9 mouse cellular contexts compared by ENCODE assay signal in the genomic region with DNA sequence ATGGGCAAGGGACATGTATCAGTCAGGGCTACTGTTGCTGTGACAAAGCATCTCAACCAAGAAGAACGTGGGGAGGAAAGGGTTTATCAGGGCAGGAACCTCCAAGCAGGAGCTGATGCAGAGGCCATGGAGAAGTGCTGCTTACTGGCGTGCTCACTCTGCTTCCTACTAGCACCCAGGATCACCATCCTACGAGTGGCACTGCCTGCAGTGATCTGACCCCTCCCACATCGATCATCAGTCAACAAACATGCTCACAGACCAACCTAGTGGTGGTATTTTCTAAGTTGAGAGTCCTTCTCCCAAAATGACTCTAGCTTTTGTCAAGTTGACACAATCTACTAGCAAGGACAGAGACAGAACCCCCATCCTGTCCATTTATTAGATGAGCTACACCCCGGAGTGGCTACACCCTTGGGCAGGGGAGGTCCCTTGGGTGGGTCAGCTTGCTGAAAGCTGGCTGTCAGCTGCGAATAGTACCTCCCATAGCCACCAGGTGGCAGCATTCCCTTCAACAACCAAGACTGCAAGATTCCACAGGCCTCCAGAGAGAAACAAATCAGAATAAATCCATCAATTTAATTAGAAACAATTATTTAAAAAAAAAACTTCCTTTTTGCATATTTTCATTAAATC.
DNase-seq lines count a peak whose midpoint lies in the region; ATAC-seq and TF ChIP-seq lines count a peak whose summit lies in the region.
"Had no signal": no experiment of that assay in that cellular context is flagged by ENCODE, and none has a peak within 500 bp of the region (broad histone marks: within the 10 kb centered on the region; RNA-seq: fewer than 3 reads in every experiment).

No protein-coding gene starts in this region.

- TF ChIP-seq POLR2A in MEL (IDR thresholded peaks at IDR 0.05; ENCODE audit: control insufficient read depth in 1 of 2, insufficient read depth in 1 of 2, low read depth in 1 of 2, low read length in 2 of 2, poor library complexity in 1 of 2): no peak

- TF ChIP-seq RAD21 in MEL (IDR thresholded peaks at IDR 0.05; ENCODE audit: low read depth, low read length): peak; percentile 56

- H3K4me3 ChIP-seq in MEL (ENCODE audit: control insufficient read depth in 1 of 2, insufficient read depth in 1 of 2, low read depth in 2 of 2, low read length in 2 of 2): peak overlapping the region in 1 of 2 experiments; percentile 33; a peak in 2 of 4 replicates
- no peak overlapping the region for H3K4me3 ChIP-seq in forebrain, embryonic 14.5 days (ENCODE audit: low read depth, low read length)

- TF ChIP-seq CTCF in MEL (IDR thresholded peaks at IDR 0.05 in 2 of 3, conservative IDR thresholded peaks at IDR 0.05 in 1 of 3; ENCODE audit: control insufficient read depth in 1 of 3, insufficient read depth in 1 of 3, low read depth in 2 of 3, low read length in 3 of 3, poor library complexity in 1 of 3, severe bottlenecking in 1 of 3): peak; percentile 86 to 89 (median 87)

- H3K27me3 ChIP-seq in MEL (ENCODE audit: control insufficient read depth in 1 of 2, insufficient read depth in 2 of 2, low read length in 2 of 2): no peaks in the 10 kb centered on the region
- H3K27me3 ChIP-seq in forebrain, embryonic 14.5 days (replicated peaks; ENCODE audit: control insufficient read depth, insufficient read depth, low read length): no peaks in the 10 kb centered on the region

- no peaks in the 10 kb centered on the region for H3K9me3 ChIP-seq in MEL (replicated peaks; ENCODE audit: insufficient read depth, low read length)
- H3K9me3 ChIP-seq in forebrain, embryonic 14.5 days (replicated peaks; ENCODE audit: control insufficient read depth, low read length): no peaks in the 10 kb centered on the region
- H3K9me3 ChIP-seq: limb, embryonic 12.5 days had no signal

- WGBS in forebrain, embryonic 14.5 days: 45% methylated on average over 6 of the region's 6 CpGs

- no peaks in the 10 kb centered on the region for H3K36me3 ChIP-seq in MEL (ENCODE audit: control insufficient read depth in 1 of 2, insufficient read depth in 2 of 2, low read length in 2 of 2)
- H3K36me3 ChIP-seq in forebrain, embryonic 14.5 days (ENCODE audit: control insufficient read depth, insufficient read depth, low read length): no peaks in the 10 kb centered on the region
- H3K36me3 ChIP-seq: limb, embryonic 12.5 days had no signal

- peak; percentile 89 for DNase-seq in MEL (ENCODE audit: low read depth, low spot score)
- peak; percentile 83 for DNase-seq in forebrain, embryonic 14.5 days (ENCODE audit: low spot score)
- peak; percentile 82 for DNase-seq in heart, postnatal 4 days
- peak; percentile 11 to 70 for DNase-seq in layer of hippocampus, adult 18-20 months (ENCODE audit: low spot score in 2 of 2)
- DNase-seq in lung, postnatal 14 days: peak; percentile 80
- DNase-seq in retina, adult 2 months (ENCODE audit: low read depth, low spot score): peak; percentile 41
- peak; percentile 9 to 47 for DNase-seq in urinary bladder, adult 18-20 months (ENCODE audit: low spot score in 2 of 2)

- H3K79me2 ChIP-seq in MEL (ENCODE audit: control insufficient read depth, insufficient read depth, low read length, poor library complexity): no peaks in the 10 kb centered on the region

- H3K9ac ChIP-seq in MEL (ENCODE audit: control insufficient read depth, low read depth, low read length, poor library complexity, severe bottlenecking): no peak overlapping the region
- H3K9ac ChIP-seq in forebrain, embryonic 14.5 days (ENCODE audit: low read length): no peak overlapping the region
- H3K9ac ChIP-seq: limb, embryonic 12.5 days had no signal

- H3K27ac ChIP-seq in MEL (ENCODE audit: control insufficient read depth, low read depth, low read length): no peak overlapping the region
- H3K27ac ChIP-seq in forebrain, embryonic 14.5 days (ENCODE audit: low read depth, low read length): no peak overlapping the region
- H3K27ac ChIP-seq: limb, embryonic 12.5 days had no signal

- H3K4me2 ChIP-seq in forebrain, embryonic 14.5 days (ENCODE audit: low read length): no peak overlapping the region

- TF ChIP-seq EP300 in MEL (IDR thresholded peaks at IDR 0.05; ENCODE audit: low read depth in 1 of 2, low read length in 2 of 2): no peak

- ATAC-seq in cerebellum, adult (ENCODE audit: insufficient number of reproducible peaks, low FRiP score, low TSS enrichment): peak; percentile 18; the same call in 1 of the 2 replicates
- ATAC-seq in forebrain, embryonic 14.5 days: peak; percentile 47

- H3K4me1 ChIP-seq in MEL (ENCODE audit: control insufficient read depth in 1 of 2, insufficient read depth in 2 of 2, low read length in 2 of 2): no peaks in the 10 kb centered on the region
- no peaks in the 10 kb centered on the region for H3K4me1 ChIP-seq in forebrain, embryonic 14.5 days (ENCODE audit: control insufficient read depth, insufficient read depth, low read length)

TF ChIP-seq in MEL, 35 proteins besides CTCF, POLR2A, EP300 and RAD21:
- TF ChIP-seq USF1 (IDR thresholded peaks at IDR 0.05; ENCODE audit: low read depth, low read length) (no peak), ZC3H11A (IDR thresholded peaks at IDR 0.05; ENCODE audit: low read depth, low read length) (0 out of 2 replicates have a peak, but pooled peaks have one; percentile 36), SMC3 (IDR thresholded peaks at IDR 0.05; ENCODE audit: low read depth, low read length) (peak; percentile 82)

Comparison
In these comparisons a context has a peak if more than half of its experiments do, and no peak if none do; other contexts are left out.
1. DNase-seq: peak in every context shown above with its lines; median percentile 89 in MEL; 83 in forebrain, embryonic 14.5 days; 82 in heart, postnatal 4 days; 80 in lung, postnatal 14 days; 41 in retina, adult 2 months; 40 in layer of hippocampus, adult 18-20 months; 28 in urinary bladder, adult 18-20 months.